Mouse (Mus musculus): ENCODE data around the gene Brd3os. TPM values are rescaled to one million over a fixed set of nuclear protein-coding genes. Genes with fewer than 3 reads are reported as not detected.

Gene Brd3os
- polyA plus RNA-seq, 1 experiment from 2014 or later, result 14.4 TPM

DNA sequence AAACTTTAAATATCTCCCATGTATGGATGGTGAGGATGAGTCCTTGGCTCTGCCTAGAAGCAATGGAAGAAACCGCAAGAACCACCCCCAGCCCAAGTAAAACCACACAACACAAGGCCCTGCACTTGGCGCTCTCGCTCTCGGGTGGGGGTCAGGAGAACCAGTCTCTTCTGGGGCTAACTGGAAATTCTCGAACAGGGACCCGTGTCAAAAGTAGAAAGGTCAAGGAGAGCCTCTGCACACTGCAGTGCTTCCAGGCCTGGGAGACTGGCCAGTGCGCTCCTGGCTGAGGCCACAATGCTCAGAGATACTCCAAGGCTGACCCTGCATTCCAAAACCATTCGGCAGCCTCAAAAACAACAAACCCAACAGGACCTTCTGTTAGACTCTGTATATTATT lies 4.7 kb downstream of the Brd3os start:
- H3K9me3 ChIP-seq (ENCODE audit: control insufficient read depth, low read length), result no peaks in the 10 kb centered on the region
- H3K27ac ChIP-seq (ENCODE audit: low read depth, low read length), result no peak overlapping the region
- H3K4me2 ChIP-seq (ENCODE audit: low read depth, low read length, severe bottlenecking), result no peak overlapping the region
- no peaks in the 10 kb centered on the region; the same call in 1 of the 2 replicates for H3K4me1 ChIP-seq (replicated peaks; ENCODE audit: control insufficient read depth, insufficient read depth, low read length)
- WGBS, result 94% methylated on average over 8 of the region's 8 CpGs
- H3K36me3 ChIP-seq (ENCODE audit: control insufficient read depth, insufficient read depth, low read length), result peaks cover 16% of the 10 kb centered on the region; the same call in 1 of the 2 replicates
- H3K9ac ChIP-seq (ENCODE audit: low read length), result no peak overlapping the region
- no peaks in the 10 kb centered on the region for H3K27me3 ChIP-seq (ENCODE audit: control insufficient read depth, insufficient read depth, low read length)
- ATAC-seq (replicated peaks; ENCODE audit: low FRiP score), result no peak
- no peak overlapping the region for H3K4me3 ChIP-seq (ENCODE audit: low read depth, low read length)
- no peak for DNase-seq (ENCODE audit: low spot score)

DNA sequence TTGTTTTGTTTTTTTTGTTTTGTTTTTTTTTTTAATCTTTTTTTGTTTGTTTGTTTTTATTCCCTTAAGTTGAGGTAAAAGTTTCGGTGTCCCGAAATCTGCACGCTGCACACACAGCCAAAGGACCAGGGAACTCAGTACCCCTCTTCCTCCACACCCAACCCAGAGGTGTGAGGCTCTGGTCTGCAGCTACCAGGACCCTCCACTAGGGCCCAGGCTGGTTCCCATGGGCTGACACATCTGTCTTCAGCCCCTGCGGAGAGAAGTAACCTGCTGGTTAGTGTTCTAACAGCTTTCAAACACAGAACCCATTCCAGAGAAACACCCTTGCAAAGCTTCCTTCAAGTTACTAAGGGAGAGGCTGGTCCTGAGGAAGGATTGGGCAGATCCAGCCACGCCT lies 5.7 kb downstream of the Brd3os start:
- ATAC-seq (replicated peaks; ENCODE audit: low FRiP score) (no peak), DNase-seq (ENCODE audit: low spot score) (no peak)
- Histone ChIP-seq H3K4me1 (replicated peaks; ENCODE audit: control insufficient read depth, insufficient read depth, low read length) (no peaks in the 10 kb centered on the region; the same call in 1 of the 2 replicates), H3K9ac (ENCODE audit: low read length) (no peak overlapping the region), H3K4me3 (ENCODE audit: low read depth, low read length) (no peak overlapping the region), H3K4me2 (ENCODE audit: low read depth, low read length, severe bottlenecking) (no peak overlapping the region), H3K27me3 (ENCODE audit: control insufficient read depth, insufficient read depth, low read length) (no peaks in the 10 kb centered on the region), H3K36me3 (ENCODE audit: control insufficient read depth, insufficient read depth, low read length) (peaks cover 23% of the 10 kb centered on the region; the same call in 1 of the 2 replicates), H3K27ac (ENCODE audit: low read depth, low read length) (no peak overlapping the region), H3K9me3 (ENCODE audit: control insufficient read depth, low read length) (no peaks in the 10 kb centered on the region)
- WGBS, result 83% methylated on average over 5 of the region's 5 CpGs

DNA sequence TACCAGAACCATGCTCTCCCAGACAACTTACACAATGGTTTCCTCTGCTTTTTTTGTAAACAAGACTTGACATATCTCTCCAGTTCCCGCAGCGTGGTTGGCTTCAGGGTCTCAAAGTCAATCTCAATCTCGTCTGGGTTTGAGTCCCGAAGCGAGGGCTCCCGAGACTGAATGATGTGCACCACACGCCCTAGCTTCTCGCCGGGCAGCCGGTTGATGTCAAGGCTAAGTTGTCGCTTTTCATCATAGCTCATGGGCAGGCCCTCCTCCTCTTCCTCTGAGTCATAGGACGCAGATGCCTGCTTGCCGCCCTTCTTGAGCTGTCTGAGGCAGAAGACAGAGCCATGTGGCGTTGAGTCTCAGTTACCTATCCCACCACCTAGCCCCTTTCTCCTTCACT lies 8.1 kb downstream of the Brd3os start:
- no peaks in the 10 kb centered on the region for H3K9me3 ChIP-seq (ENCODE audit: control insufficient read depth, low read length)
- DNase-seq (ENCODE audit: low spot score), result no peak
- H3K27me3 ChIP-seq (ENCODE audit: control insufficient read depth, insufficient read depth, low read length), result no peaks in the 10 kb centered on the region
- H3K9ac ChIP-seq (ENCODE audit: low read length), result no peak overlapping the region
- H3K4me3 ChIP-seq (ENCODE audit: low read depth, low read length), result no peak overlapping the region
- 95% methylated on average over 14 of the region's 14 CpGs for WGBS
- H3K4me2 ChIP-seq (ENCODE audit: low read depth, low read length, severe bottlenecking), result no peak overlapping the region
- H3K27ac ChIP-seq (ENCODE audit: low read depth, low read length), result no peak overlapping the region
- no peak for ATAC-seq (replicated peaks; ENCODE audit: low FRiP score)
- peaks cover 37% of the 10 kb centered on the region; the same call in 1 of the 2 replicates for H3K36me3 ChIP-seq (ENCODE audit: control insufficient read depth, insufficient read depth, low read length)
- H3K4me1 ChIP-seq (replicated peaks; ENCODE audit: control insufficient read depth, insufficient read depth, low read length), result no peaks in the 10 kb centered on the region

DNA sequence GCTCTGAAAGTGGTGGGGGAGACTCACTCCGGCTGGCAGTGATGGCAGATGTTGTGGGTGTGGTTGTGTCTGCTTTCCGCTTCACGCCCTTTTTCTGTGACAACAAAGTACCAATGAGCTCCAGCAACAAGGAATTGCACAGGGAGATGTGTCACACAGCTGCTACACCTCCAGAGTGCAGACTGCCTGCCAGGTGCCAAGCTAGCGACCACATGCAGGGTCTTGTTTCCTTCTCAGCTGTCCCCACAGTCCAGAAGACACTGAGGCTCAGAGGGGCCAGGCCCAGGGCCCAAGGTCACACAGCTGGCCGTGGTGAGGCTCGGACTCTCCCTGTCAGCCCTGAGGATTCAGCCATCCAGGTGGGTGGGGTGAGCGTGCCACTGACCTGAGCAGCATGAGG lies 17.6 kb downstream of the Brd3os start:
- Histone ChIP-seq H3K4me2 (ENCODE audit: low read depth, low read length, severe bottlenecking) (no peak overlapping the region), H3K36me3 (ENCODE audit: control insufficient read depth, insufficient read depth, low read length) (peaks cover 28% of the 10 kb centered on the region; the same call in 1 of the 2 replicates), H3K9ac (ENCODE audit: low read length) (no peak overlapping the region), H3K9me3 (ENCODE audit: control insufficient read depth, low read length) (no peaks in the 10 kb centered on the region), H3K27ac (ENCODE audit: low read depth, low read length) (no peak overlapping the region), H3K4me3 (ENCODE audit: low read depth, low read length) (no peak overlapping the region), H3K27me3 (ENCODE audit: control insufficient read depth, insufficient read depth, low read length) (no peaks in the 10 kb centered on the region), H3K4me1 (replicated peaks; ENCODE audit: control insufficient read depth, insufficient read depth, low read length) (no peaks in the 10 kb centered on the region)
- no peak for DNase-seq (ENCODE audit: low spot score)
- ATAC-seq (replicated peaks; ENCODE audit: low FRiP score), result no peak
- WGBS, result 90% methylated on average over 7 of the region's 7 CpGs

DNA sequence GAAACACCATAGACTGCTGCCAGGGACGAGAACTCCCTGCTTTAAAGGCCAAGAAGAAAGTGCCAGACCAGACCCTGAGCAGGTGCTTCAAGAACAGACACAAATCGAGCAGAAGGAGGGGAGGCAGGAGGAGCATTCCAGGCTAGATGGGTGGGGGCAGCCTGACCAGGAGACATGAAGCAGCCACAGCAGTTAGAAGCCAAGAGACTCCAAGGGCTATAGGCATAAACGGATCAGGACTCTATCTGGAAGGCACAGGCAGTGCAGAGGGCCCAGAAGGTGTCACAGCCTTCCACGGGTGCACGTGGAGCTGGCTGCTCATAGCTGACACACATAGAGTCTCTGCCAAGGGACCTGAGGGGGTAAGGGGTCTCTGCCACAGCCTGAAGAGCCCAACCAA lies 18.0 kb downstream of the Brd3os start:
- Histone ChIP-seq H3K27me3 (ENCODE audit: control insufficient read depth, insufficient read depth, low read length) (no peaks in the 10 kb centered on the region), H3K4me2 (ENCODE audit: low read depth, low read length, severe bottlenecking) (no peak overlapping the region)
- no peak for ATAC-seq (replicated peaks; ENCODE audit: low FRiP score)

DNA sequence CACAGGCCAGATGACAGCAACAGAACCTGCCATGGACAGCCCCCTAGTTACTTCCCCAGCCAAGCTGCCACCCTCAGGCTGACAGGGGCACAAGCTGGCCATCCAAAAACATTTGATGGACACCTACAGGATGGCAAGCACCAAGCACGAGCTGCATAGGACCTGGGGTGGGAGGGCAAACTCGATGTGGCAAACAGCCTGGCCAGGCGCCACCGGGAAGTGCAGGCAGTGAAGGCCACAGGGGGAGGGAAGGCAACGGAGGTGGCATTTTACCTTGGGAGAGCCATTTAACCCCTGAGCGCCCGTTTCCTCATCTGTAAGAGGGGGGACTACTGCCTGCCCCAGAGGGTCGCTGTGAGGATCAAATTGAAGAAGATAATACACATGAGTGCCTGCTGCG lies 18.5 kb downstream of the Brd3os start:
- Histone ChIP-seq H3K27me3 (ENCODE audit: control insufficient read depth, insufficient read depth, low read length) (no peaks in the 10 kb centered on the region), H3K36me3 (ENCODE audit: control insufficient read depth, insufficient read depth, low read length) (peaks cover 28% of the 10 kb centered on the region; the same call in 1 of the 2 replicates), H3K9ac (ENCODE audit: low read length) (no peak overlapping the region), H3K27ac (ENCODE audit: low read depth, low read length) (no peak overlapping the region), H3K9me3 (ENCODE audit: control insufficient read depth, low read length) (no peaks in the 10 kb centered on the region), H3K4me1 (replicated peaks; ENCODE audit: control insufficient read depth, insufficient read depth, low read length) (no peaks in the 10 kb centered on the region), H3K4me2 (ENCODE audit: low read depth, low read length, severe bottlenecking) (no peak overlapping the region), H3K4me3 (ENCODE audit: low read depth, low read length) (no peak overlapping the region)
- no peak for DNase-seq (ENCODE audit: low spot score)
- 74% methylated on average over 9 of the region's 9 CpGs for WGBS
- no peak for ATAC-seq (replicated peaks; ENCODE audit: low FRiP score)

More for the DNA sequence above, 18.0 kb downstream of the Brd3os start:
- Histone ChIP-seq H3K9me3 (ENCODE audit: control insufficient read depth, low read length) (no peaks in the 10 kb centered on the region), H3K27ac (ENCODE audit: low read depth, low read length) (no peak overlapping the region), H3K4me1 (replicated peaks; ENCODE audit: control insufficient read depth, insufficient read depth, low read length) (no peaks in the 10 kb centered on the region), H3K4me3 (ENCODE audit: low read depth, low read length) (no peak overlapping the region), H3K9ac (ENCODE audit: low read length) (no peak overlapping the region), H3K36me3 (ENCODE audit: control insufficient read depth, insufficient read depth, low read length) (peaks cover 28% of the 10 kb centered on the region; the same call in 1 of the 2 replicates)
- no peak for DNase-seq (ENCODE audit: low spot score)
- 90% methylated on average over 5 of the region's 5 CpGs for WGBS

GRCm38 (mm10) chr2:27461881-27462660 lies 19.9 kb downstream of the Brd3os start:
- Histone ChIP-seq H3K4me3 (ENCODE audit: low read depth, low read length) (no peak overlapping the region), H3K4me2 (ENCODE audit: low read depth, low read length, severe bottlenecking) (no peak overlapping the region), H3K9me3 (ENCODE audit: control insufficient read depth, low read length) (no peaks in the 10 kb centered on the region), H3K4me1 (replicated peaks; ENCODE audit: control insufficient read depth, insufficient read depth, low read length) (no peaks in the 10 kb centered on the region), H3K27ac (ENCODE audit: low read depth, low read length) (no peak overlapping the region), H3K27me3 (ENCODE audit: control insufficient read depth, insufficient read depth, low read length) (no peaks in the 10 kb centered on the region), H3K36me3 (ENCODE audit: control insufficient read depth, insufficient read depth, low read length) (peaks cover 19% of the 10 kb centered on the region; the same call in 1 of the 2 replicates), H3K9ac (ENCODE audit: low read length) (no peak overlapping the region)
- ATAC-seq (replicated peaks; ENCODE audit: low FRiP score), result no peak
- no peak for DNase-seq (ENCODE audit: low spot score)
- WGBS, result 95% methylated on average over 4 of the region's 4 CpGs

- DNase-seq (ENCODE audit: low spot score) (no peak), ATAC-seq (replicated peaks; ENCODE audit: low FRiP score) (no peak)
- peaks cover 16% of the 10 kb centered on the region; the same call in 1 of the 2 replicates for H3K36me3 ChIP-seq (ENCODE audit: control insufficient read depth, insufficient read depth, low read length)
- H3K9ac ChIP-seq (ENCODE audit: low read length), result no peak overlapping the region
- H3K27me3 ChIP-seq (ENCODE audit: control insufficient read depth, insufficient read depth, low read length), result no peaks in the 10 kb centered on the region
- no peaks in the 10 kb centered on the region for H3K4me1 ChIP-seq (replicated peaks; ENCODE audit: control insufficient read depth, insufficient read depth, low read length)
- no peak overlapping the region for H3K4me3 ChIP-seq (ENCODE audit: low read depth, low read length)
- 90% methylated on average over 4 of the region's 4 CpGs for WGBS
- H3K9me3 ChIP-seq (ENCODE audit: control insufficient read depth, low read length), result no peaks in the 10 kb centered on the region
- H3K4me2 ChIP-seq (ENCODE audit: low read depth, low read length, severe bottlenecking), result no peak overlapping the region
- H3K27ac ChIP-seq (ENCODE audit: low read depth, low read length), result no peak overlapping the region
Measured at GRCm38 (mm10) chr2:27462901-27463300, 20.8 kb downstream of the Brd3os start.

All from forebrain, embryonic 11.5 days (tissue).